Mouse (Mus musculus): ENCODE results near the gene Gm13691. TPM values are rescaled to one million over a fixed set of nuclear protein-coding genes. Genes with fewer than 3 reads are reported as not detected.
"Not testable (repeated sequence)": the region's sequence is repeated elsewhere in the genome, so short reads cannot be mapped to it uniquely, and the experiment has no call there.

The Gm13691 gene
- total RNA-seq (2014; rRNA removed) (not detected in 2 replicates), polyA plus RNA-seq (2015; fragmentation: Nextera tagmentation; extraction: Ambion mirVana) (not detected in 2 replicates)

DNA sequence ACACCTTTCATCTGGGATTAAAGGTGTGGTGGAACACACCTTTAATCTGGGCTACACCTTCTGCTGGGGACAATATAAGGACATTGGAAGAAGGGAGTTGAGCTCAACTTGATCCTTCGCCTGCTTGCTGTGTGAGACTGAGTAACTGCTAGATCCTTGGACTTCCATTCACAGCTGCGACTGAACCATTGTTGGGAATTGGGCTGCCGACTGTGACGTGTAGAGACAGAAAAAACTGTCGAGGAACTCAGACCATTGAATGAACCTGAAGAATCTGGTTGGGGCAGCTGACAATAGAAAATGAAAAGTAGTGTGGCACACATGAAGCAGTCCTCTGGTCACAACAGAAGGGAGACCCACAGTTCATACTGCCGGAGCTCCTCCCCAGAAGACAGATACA is at the start of gene Gm13691:
TSS of gene Gm13691 (plus strand) at position 301 of the 400 bp plus-strand sequence.
- H3K27me3 ChIP-seq (ENCODE audit: insufficient read depth, low read length); DNase-seq (ENCODE audit: low spot score); H3K27ac ChIP-seq; H3K4me3 ChIP-seq (ENCODE audit: low read length); H3K36me3 ChIP-seq (ENCODE audit: insufficient read depth, low read length); H3K9ac ChIP-seq (replicated peaks; ENCODE audit: low read length); H3K4me1 ChIP-seq (ENCODE audit: insufficient read depth, low read length); H3K9me3 ChIP-seq (ENCODE audit: low read length); H3K4me2 ChIP-seq (ENCODE audit: low read depth, low read length); ATAC-seq: not testable (repeated sequence)
- no CpG with 5 or more reads among the region's 6 CpGs for WGBS

DNA sequence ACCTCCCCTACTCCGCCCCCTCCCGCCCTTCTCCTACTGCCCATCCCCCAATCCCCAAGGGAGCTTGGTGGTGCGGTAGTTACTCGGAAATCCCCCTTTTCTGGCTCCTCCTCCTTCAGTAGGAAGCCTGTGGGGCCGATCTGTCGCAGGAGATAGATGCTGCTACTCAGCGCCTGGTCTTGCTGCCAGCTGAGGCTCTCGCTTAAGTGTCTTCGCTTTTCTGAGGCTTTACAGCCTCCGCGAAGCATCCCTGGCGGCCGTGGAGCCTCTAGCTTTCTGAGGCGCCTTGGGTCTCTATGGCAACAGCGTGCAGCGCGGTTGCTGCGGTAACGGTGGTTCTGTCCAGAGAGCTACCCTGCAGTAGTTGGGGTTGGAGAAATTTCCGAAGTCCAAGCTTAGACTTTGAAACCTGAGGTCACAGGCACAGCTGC is 49.4 kb upstream of the Gm13691 start, which contains the start of gene Zswim2:
TSS of gene Zswim2 (minus strand) at position 298 of the 431 bp plus-strand sequence.
- no peaks in the 10 kb centered on the region for H3K4me1 ChIP-seq (ENCODE audit: insufficient read depth, low read length)
- H3K9me3 ChIP-seq (ENCODE audit: low read length) = no peaks in the 10 kb centered on the region
- peak within 1 kb of the TSS; percentile 72 for H3K4me2 ChIP-seq (ENCODE audit: low read depth, low read length)
- 1% methylated on average over 20 of the region's 20 CpGs for WGBS
- H3K36me3 ChIP-seq (ENCODE audit: insufficient read depth, low read length) = no peaks in the 10 kb centered on the region
- H3K9ac ChIP-seq (replicated peaks; ENCODE audit: low read length) = peak within 1 kb of the TSS; percentile 30; the same call in 1 of the 2 replicates
- DNase-seq (ENCODE audit: low spot score) = peak; percentile 91
- H3K27ac ChIP-seq = peak within 1 kb of the TSS; percentile 32; the same call in 1 of the 2 replicates
- H3K27me3 ChIP-seq (ENCODE audit: insufficient read depth, low read length) = no peaks in the 10 kb centered on the region
- H3K4me3 ChIP-seq (ENCODE audit: low read length) = peak within 1 kb of the TSS; percentile 42
- ATAC-seq = peak; percentile 98
- TF ChIP-seq CTCF (IDR thresholded peaks at IDR 0.05; ENCODE audit: low read depth) = no peak; the same call in 1 of the 2 replicates

DNA sequence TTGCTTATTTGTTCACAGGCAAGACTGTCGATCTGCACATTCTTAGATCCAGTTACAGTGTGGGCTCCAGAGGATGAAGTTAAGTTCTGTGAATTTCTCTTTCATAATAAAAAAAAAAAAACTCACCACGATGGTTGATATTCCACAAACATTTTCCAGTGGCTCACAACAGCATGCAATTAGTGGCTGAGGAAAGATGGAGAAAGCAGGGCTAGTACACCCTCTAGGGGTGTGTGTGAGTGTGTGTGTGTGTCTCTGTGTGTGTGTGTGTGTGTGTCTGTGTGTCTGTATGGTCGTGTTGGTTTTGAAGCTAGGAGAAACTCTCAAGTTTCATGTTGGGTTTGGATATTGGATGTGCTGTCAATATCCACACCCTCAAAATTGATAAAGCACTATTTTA is 49.0 kb upstream of the Gm13691 start:
- TF ChIP-seq CTCF (IDR thresholded peaks at IDR 0.05; ENCODE audit: low read depth) = peak; percentile 32; the same call in 1 of the 2 replicates
- Histone ChIP-seq H3K27me3 (ENCODE audit: insufficient read depth, low read length) (no peaks in the 10 kb centered on the region), H3K9me3 (ENCODE audit: low read length) (no peaks in the 10 kb centered on the region), H3K9ac (replicated peaks; ENCODE audit: low read length) (no peak overlapping the region), H3K27ac (no peak overlapping the region), H3K4me2 (ENCODE audit: low read depth, low read length) (peak overlapping the region; percentile 72), H3K36me3 (ENCODE audit: insufficient read depth, low read length) (no peaks in the 10 kb centered on the region), H3K4me3 (ENCODE audit: low read length) (peak overlapping the region; percentile 42), H3K4me1 (ENCODE audit: insufficient read depth, low read length) (no peaks in the 10 kb centered on the region)
- WGBS = 19% methylated on average over 3 of the region's 3 CpGs
- ATAC-seq (peak; percentile 65), DNase-seq (ENCODE audit: low spot score) (no peak)

DNA sequence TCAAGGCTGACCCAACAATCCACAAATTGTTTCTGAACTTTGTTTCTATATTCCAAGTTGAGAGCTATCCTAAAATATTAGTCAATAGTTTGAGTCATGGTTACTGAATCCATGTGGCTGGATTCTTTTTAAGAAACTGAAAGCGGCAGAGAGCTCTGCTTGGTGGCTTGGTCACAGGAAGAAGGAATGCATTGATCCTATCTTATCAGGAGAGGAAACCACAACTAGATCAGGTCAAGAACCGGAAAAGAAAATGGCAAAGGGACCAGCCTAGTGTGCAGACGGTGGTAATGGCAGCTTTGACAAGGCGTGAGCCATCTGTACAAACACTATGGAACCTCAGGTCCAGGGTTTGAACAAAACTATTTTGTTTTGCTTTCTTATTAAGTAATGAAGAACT is 48.6 kb upstream of the Gm13691 start:
- no peak for DNase-seq (ENCODE audit: low spot score)
- no peak for TF ChIP-seq CTCF (IDR thresholded peaks at IDR 0.05; ENCODE audit: low read depth)
- Histone ChIP-seq H3K27ac (no peak overlapping the region), H3K36me3 (ENCODE audit: insufficient read depth, low read length) (no peaks in the 10 kb centered on the region), H3K4me2 (ENCODE audit: low read depth, low read length) (no peak overlapping the region), H3K27me3 (ENCODE audit: insufficient read depth, low read length) (no peaks in the 10 kb centered on the region), H3K4me1 (ENCODE audit: insufficient read depth, low read length) (no peaks in the 10 kb centered on the region), H3K9ac (replicated peaks; ENCODE audit: low read length) (no peak overlapping the region), H3K9me3 (ENCODE audit: low read length) (no peaks in the 10 kb centered on the region), H3K4me3 (ENCODE audit: low read length) (no peak overlapping the region)
- ATAC-seq = no peak
- 77% methylated on average over 4 of the region's 4 CpGs for WGBS

DNA sequence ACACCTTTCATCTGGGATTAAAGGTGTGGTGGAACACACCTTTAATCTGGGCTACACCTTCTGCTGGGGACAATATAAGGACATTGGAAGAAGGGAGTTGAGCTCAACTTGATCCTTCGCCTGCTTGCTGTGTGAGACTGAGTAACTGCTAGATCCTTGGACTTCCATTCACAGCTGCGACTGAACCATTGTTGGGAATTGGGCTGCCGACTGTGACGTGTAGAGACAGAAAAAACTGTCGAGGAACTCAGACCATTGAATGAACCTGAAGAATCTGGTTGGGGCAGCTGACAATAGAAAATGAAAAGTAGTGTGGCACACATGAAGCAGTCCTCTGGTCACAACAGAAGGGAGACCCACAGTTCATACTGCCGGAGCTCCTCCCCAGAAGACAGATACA is 35.0 kb upstream of the Gm13691 start, which contains the start of gene Gm13698:
TSS of gene Gm13698 (plus strand) at position 301 of the 400 bp plus-strand sequence.
- H3K36me3 ChIP-seq (ENCODE audit: insufficient read depth, low read length); ATAC-seq; H3K9me3 ChIP-seq (ENCODE audit: low read length); H3K27me3 ChIP-seq (ENCODE audit: insufficient read depth, low read length); H3K4me3 ChIP-seq (ENCODE audit: low read length); H3K9ac ChIP-seq (replicated peaks; ENCODE audit: low read length); DNase-seq (ENCODE audit: low spot score); H3K27ac ChIP-seq; H3K4me1 ChIP-seq (ENCODE audit: insufficient read depth, low read length); H3K4me2 ChIP-seq (ENCODE audit: low read depth, low read length): not testable (repeated sequence)
- no CpG with 5 or more reads among the region's 6 CpGs for WGBS

DNA sequence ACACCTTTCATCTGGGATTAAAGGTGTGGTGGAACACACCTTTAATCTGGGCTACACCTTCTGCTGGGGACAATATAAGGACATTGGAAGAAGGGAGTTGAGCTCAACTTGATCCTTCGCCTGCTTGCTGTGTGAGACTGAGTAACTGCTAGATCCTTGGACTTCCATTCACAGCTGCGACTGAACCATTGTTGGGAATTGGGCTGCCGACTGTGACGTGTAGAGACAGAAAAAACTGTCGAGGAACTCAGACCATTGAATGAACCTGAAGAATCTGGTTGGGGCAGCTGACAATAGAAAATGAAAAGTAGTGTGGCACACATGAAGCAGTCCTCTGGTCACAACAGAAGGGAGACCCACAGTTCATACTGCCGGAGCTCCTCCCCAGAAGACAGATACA is 29.1 kb upstream of the Gm13691 start, which contains the start of gene Gm13693:
TSS of gene Gm13693 (plus strand) at position 301 of the 400 bp plus-strand sequence.
- no CpG with 5 or more reads among the region's 6 CpGs for WGBS

DNA sequence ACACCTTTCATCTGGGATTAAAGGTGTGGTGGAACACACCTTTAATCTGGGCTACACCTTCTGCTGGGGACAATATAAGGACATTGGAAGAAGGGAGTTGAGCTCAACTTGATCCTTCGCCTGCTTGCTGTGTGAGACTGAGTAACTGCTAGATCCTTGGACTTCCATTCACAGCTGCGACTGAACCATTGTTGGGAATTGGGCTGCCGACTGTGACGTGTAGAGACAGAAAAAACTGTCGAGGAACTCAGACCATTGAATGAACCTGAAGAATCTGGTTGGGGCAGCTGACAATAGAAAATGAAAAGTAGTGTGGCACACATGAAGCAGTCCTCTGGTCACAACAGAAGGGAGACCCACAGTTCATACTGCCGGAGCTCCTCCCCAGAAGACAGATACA is 23.3 kb upstream of the Gm13691 start, which contains the start of gene Gm13695:
TSS of gene Gm13695 (plus strand) at position 301 of the 400 bp plus-strand sequence.
- not testable (repeated sequence) for DNase-seq (ENCODE audit: low spot score); H3K4me2 ChIP-seq (ENCODE audit: low read depth, low read length); H3K36me3 ChIP-seq (ENCODE audit: insufficient read depth, low read length); H3K9ac ChIP-seq (replicated peaks; ENCODE audit: low read length); H3K27ac ChIP-seq; H3K27me3 ChIP-seq (ENCODE audit: insufficient read depth, low read length); H3K4me1 ChIP-seq (ENCODE audit: insufficient read depth, low read length); H3K9me3 ChIP-seq (ENCODE audit: low read length); ATAC-seq; H3K4me3 ChIP-seq (ENCODE audit: low read length)
- WGBS = no CpG with 5 or more reads among the region's 6 CpGs

More for the DNA sequence above, 29.1 kb upstream of the Gm13691 start, which contains the start of gene Gm13693:
- not testable (repeated sequence) for H3K4me1 ChIP-seq (ENCODE audit: insufficient read depth, low read length); H3K4me3 ChIP-seq (ENCODE audit: low read length); H3K9me3 ChIP-seq (ENCODE audit: low read length); ATAC-seq; DNase-seq (ENCODE audit: low spot score); H3K9ac ChIP-seq (replicated peaks; ENCODE audit: low read length); H3K27me3 ChIP-seq (ENCODE audit: insufficient read depth, low read length); H3K36me3 ChIP-seq (ENCODE audit: insufficient read depth, low read length); H3K27ac ChIP-seq; H3K4me2 ChIP-seq (ENCODE audit: low read depth, low read length)

DNA sequence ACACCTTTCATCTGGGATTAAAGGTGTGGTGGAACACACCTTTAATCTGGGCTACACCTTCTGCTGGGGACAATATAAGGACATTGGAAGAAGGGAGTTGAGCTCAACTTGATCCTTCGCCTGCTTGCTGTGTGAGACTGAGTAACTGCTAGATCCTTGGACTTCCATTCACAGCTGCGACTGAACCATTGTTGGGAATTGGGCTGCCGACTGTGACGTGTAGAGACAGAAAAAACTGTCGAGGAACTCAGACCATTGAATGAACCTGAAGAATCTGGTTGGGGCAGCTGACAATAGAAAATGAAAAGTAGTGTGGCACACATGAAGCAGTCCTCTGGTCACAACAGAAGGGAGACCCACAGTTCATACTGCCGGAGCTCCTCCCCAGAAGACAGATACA is 17.5 kb upstream of the Gm13691 start, which contains the start of gene Gm13696:
TSS of gene Gm13696 (plus strand) at position 301 of the 400 bp plus-strand sequence.
- not testable (repeated sequence) for H3K36me3 ChIP-seq (ENCODE audit: insufficient read depth, low read length); H3K4me1 ChIP-seq (ENCODE audit: insufficient read depth, low read length); H3K4me3 ChIP-seq (ENCODE audit: low read length); H3K27me3 ChIP-seq (ENCODE audit: insufficient read depth, low read length); H3K9me3 ChIP-seq (ENCODE audit: low read length); ATAC-seq; H3K4me2 ChIP-seq (ENCODE audit: low read depth, low read length); H3K9ac ChIP-seq (replicated peaks; ENCODE audit: low read length); H3K27ac ChIP-seq; DNase-seq (ENCODE audit: low spot score)
- no CpG with 5 or more reads among the region's 6 CpGs for WGBS

DNA sequence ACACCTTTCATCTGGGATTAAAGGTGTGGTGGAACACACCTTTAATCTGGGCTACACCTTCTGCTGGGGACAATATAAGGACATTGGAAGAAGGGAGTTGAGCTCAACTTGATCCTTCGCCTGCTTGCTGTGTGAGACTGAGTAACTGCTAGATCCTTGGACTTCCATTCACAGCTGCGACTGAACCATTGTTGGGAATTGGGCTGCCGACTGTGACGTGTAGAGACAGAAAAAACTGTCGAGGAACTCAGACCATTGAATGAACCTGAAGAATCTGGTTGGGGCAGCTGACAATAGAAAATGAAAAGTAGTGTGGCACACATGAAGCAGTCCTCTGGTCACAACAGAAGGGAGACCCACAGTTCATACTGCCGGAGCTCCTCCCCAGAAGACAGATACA is 11.7 kb upstream of the Gm13691 start, which contains the start of gene Gm13694:
TSS of gene Gm13694 (plus strand) at position 301 of the 400 bp plus-strand sequence.
- not testable (repeated sequence) for DNase-seq (ENCODE audit: low spot score); H3K4me1 ChIP-seq (ENCODE audit: insufficient read depth, low read length); H3K9ac ChIP-seq (replicated peaks; ENCODE audit: low read length); H3K27me3 ChIP-seq (ENCODE audit: insufficient read depth, low read length); ATAC-seq; H3K27ac ChIP-seq; H3K4me2 ChIP-seq (ENCODE audit: low read depth, low read length); H3K4me3 ChIP-seq (ENCODE audit: low read length); H3K9me3 ChIP-seq (ENCODE audit: low read length); H3K36me3 ChIP-seq (ENCODE audit: insufficient read depth, low read length)
- no CpG with 5 or more reads among the region's 6 CpGs for WGBS

DNA sequence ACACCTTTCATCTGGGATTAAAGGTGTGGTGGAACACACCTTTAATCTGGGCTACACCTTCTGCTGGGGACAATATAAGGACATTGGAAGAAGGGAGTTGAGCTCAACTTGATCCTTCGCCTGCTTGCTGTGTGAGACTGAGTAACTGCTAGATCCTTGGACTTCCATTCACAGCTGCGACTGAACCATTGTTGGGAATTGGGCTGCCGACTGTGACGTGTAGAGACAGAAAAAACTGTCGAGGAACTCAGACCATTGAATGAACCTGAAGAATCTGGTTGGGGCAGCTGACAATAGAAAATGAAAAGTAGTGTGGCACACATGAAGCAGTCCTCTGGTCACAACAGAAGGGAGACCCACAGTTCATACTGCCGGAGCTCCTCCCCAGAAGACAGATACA is 5.9 kb upstream of the Gm13691 start, which contains the start of gene Gm13697:
TSS of gene Gm13697 (plus strand) at position 301 of the 400 bp plus-strand sequence.
- H3K9ac ChIP-seq (replicated peaks; ENCODE audit: low read length); H3K4me1 ChIP-seq (ENCODE audit: insufficient read depth, low read length); H3K9me3 ChIP-seq (ENCODE audit: low read length); ATAC-seq; H3K4me2 ChIP-seq (ENCODE audit: low read depth, low read length); H3K4me3 ChIP-seq (ENCODE audit: low read length); H3K27ac ChIP-seq; H3K27me3 ChIP-seq (ENCODE audit: insufficient read depth, low read length); H3K36me3 ChIP-seq (ENCODE audit: insufficient read depth, low read length); DNase-seq (ENCODE audit: low spot score): not testable (repeated sequence)
- WGBS = no CpG with 5 or more reads among the region's 6 CpGs
